ENCODE assay signal across 16 mouse cellular contexts in the genomic region with DNA sequence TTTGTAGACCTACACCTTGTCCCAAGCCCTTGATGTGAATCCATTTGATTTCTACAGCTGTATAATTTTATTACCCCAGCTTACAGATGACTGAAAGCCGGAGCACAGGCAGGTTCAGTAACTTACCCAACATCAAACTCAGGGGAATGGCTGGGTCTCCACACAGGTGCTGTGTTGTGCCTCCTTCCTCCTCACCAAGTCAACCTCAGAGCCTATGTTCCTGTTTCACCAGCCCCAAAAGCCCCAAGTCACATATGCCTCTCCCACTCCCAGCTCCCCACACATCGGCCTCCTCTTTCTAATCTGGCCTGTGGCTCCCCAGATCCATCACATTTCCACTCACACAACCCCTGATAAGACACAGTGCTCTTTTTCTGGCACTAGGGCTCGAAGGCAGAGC. TPM values are rescaled to one million over a fixed set of nuclear protein-coding genes. Genes with fewer than 3 reads are reported as not detected.
DNase-seq lines count a peak whose midpoint lies in the region; ATAC-seq and TF ChIP-seq lines count a peak whose summit lies in the region.
"Had no signal": no experiment of that assay in that cellular context is flagged by ENCODE, and none has a peak within 500 bp of the region (broad histone marks: within the 10 kb centered on the region; RNA-seq: fewer than 3 reads in every experiment).

No protein-coding gene starts in this region.

- H3K36me3 ChIP-seq in heart, embryonic 14.5 days (ENCODE audit: control insufficient read depth, insufficient read depth, low read length) = no peaks in the 10 kb centered on the region
- H3K36me3 ChIP-seq in heart, adult 2 months (ENCODE audit: control insufficient read depth, insufficient read depth, low read length) = no peaks in the 10 kb centered on the region
- no peaks in the 10 kb centered on the region for H3K36me3 ChIP-seq in lung, postnatal 0 days (ENCODE audit: insufficient read depth, low read length)
- H3K36me3 ChIP-seq: embryonic facial prominence, embryonic 15.5 days had no signal

- 0 out of 4 replicates have a peak overlapping the region, but pooled peaks of 1 of the 2 experiments have one; percentile 86 for H3K4me3 ChIP-seq in heart, embryonic 14.5 days (ENCODE audit: control insufficient read depth in 1 of 2, insufficient read depth in 1 of 2, low read depth in 1 of 2, low read length in 2 of 2)
- H3K4me3 ChIP-seq in heart, adult 2 months = no peak overlapping the region
- H3K4me3 ChIP-seq in lung, postnatal 0 days (ENCODE audit: low read depth, low read length) = peak overlapping the region; percentile 90
- H3K4me3 ChIP-seq: embryonic facial prominence, embryonic 15.5 days had no signal

- TF ChIP-seq EP300 in heart, adult 2 months (IDR thresholded peaks at IDR 0.05; ENCODE audit: insufficient read depth, low read depth, low read length) = no peak
- no peak for TF ChIP-seq EP300 in lung, postnatal 0 days (IDR thresholded peaks at IDR 0.05)

- TF ChIP-seq POLR2A in heart, adult 2 months (IDR thresholded peaks at IDR 0.05; ENCODE audit: insufficient read depth, low read depth, low read length) = no peak

- WGBS in heart, embryonic 14.5 days = 39% methylated on average over 3 of the region's 3 CpGs
- 72% methylated on average over 3 of the region's 3 CpGs for WGBS in heart, adult 2 months
- WGBS in lung, postnatal 0 days = 77% methylated on average over 3 of the region's 3 CpGs

- H3K9me3 ChIP-seq in heart, embryonic 14.5 days (ENCODE audit: control insufficient read depth, low read length) = no peaks in the 10 kb centered on the region
- H3K9me3 ChIP-seq in lung, postnatal 0 days (ENCODE audit: low read length) = no peaks in the 10 kb centered on the region
- H3K9me3 ChIP-seq: embryonic facial prominence, embryonic 15.5 days had no signal

- no peak for TF ChIP-seq CTCF in heart, adult 2 months (IDR thresholded peaks at IDR 0.05)
- TF ChIP-seq CTCF in lung, postnatal 0 days (IDR thresholded peaks at IDR 0.05) = no peak

- 0 out of 2 replicates have a peak overlapping the region, but pooled peaks have one; percentile 94 for H3K9ac ChIP-seq in heart, embryonic 14.5 days (ENCODE audit: low read length)
- H3K9ac ChIP-seq in heart, adult 2 months (ENCODE audit: low read depth, low read length) = no peak overlapping the region
- H3K9ac ChIP-seq in lung, postnatal 0 days (replicated peaks; ENCODE audit: low read depth) = peak overlapping the region; percentile 2; the same call in 1 of the 2 replicates
- H3K9ac ChIP-seq: embryonic facial prominence, embryonic 15.5 days had no signal

- H3K27me3 ChIP-seq in heart, embryonic 14.5 days (ENCODE audit: control insufficient read depth, insufficient read depth, low read length) = no peaks in the 10 kb centered on the region
- H3K27me3 ChIP-seq in heart, adult 2 months (ENCODE audit: control insufficient read depth, insufficient read depth, low read length) = no peaks in the 10 kb centered on the region
- no peaks in the 10 kb centered on the region for H3K27me3 ChIP-seq in lung, postnatal 0 days (replicated peaks; ENCODE audit: insufficient read depth, low read length)
- H3K27me3 ChIP-seq: embryonic facial prominence, embryonic 15.5 days had no signal

- peak overlapping the region; percentile 84 for H3K4me2 ChIP-seq in heart, embryonic 14.5 days (ENCODE audit: low read length)
- H3K4me2 ChIP-seq in lung, postnatal 0 days (replicated peaks; ENCODE audit: low read depth, low read length) = peak overlapping the region; percentile 70
- H3K4me2 ChIP-seq: embryonic facial prominence, embryonic 15.5 days had no signal

- no peak overlapping the region for H3K27ac ChIP-seq in heart, embryonic 14.5 days (replicated peaks in 1 of 2; ENCODE audit: control insufficient read depth in 1 of 2, insufficient read depth in 1 of 2, low read depth in 2 of 2, low read length in 2 of 2)
- no peak overlapping the region for H3K27ac ChIP-seq in heart, adult 2 months
- no peak overlapping the region for H3K27ac ChIP-seq in lung, postnatal 0 days (ENCODE audit: low read length)
- H3K27ac ChIP-seq: embryonic facial prominence, embryonic 15.5 days; kidney, postnatal 0 days had no signal

- H3K79me2 ChIP-seq in heart, adult 2 months (replicated peaks; ENCODE audit: control insufficient read depth, insufficient read depth, low read length) = peaks cover 3% of the 10 kb centered on the region

- no peak for ATAC-seq in heart, embryonic 14.5 days (ENCODE audit: insufficient number of reproducible peaks, insufficient read depth, low FRiP score, low read depth)
- ATAC-seq in lung, postnatal 0 days = no peak
- ATAC-seq: CD4-positive, CD25-positive, alpha-beta regulatory T cell, adult 4 months; forebrain, embryonic 14.5 days had no signal

- no peak for DNase-seq in heart, adult 2 months
- no peak for DNase-seq in lung, postnatal 0 days (ENCODE audit: low spot score)
- DNase-seq in lung, adult 18-20 months = no peak
- peak; percentile 45 for DNase-seq in T-cell, adult 2 months (ENCODE audit: low spot score)
- peak; percentile 33 to 34 for DNase-seq in thymus, postnatal 10 days (ENCODE audit: low spot score in 2 of 2)
- DNase-seq in yolk sac, embryonic 10.5 days (ENCODE audit: low spot score) = no peak
- DNase-seq: cerebellum, adult 11 months; heart, postnatal 14 days; layer of hippocampus, adult 9-11 months; lung, postnatal 36 days; right cerebral cortex, adult 18-20 months had no signal

- intact Hi-C loops in heart, adult 2 months (cut with DNase I) = loop anchor here (5.0 kb wide), 4 partner anchors 48 to 137 kb away; a partner anchor contains a TSS

- H3K4me1 ChIP-seq in heart, embryonic 14.5 days (ENCODE audit: control insufficient read depth in 2 of 2, insufficient read depth in 2 of 2, low read length in 2 of 2) = peaks cover 13 to 33% of the 10 kb centered on the region in 2 experiments
- no peaks in the 10 kb centered on the region; the same call in 1 of the 2 replicates for H3K4me1 ChIP-seq in heart, adult 2 months (ENCODE audit: control insufficient read depth, insufficient read depth, low read length)
- H3K4me1 ChIP-seq in lung, postnatal 0 days (ENCODE audit: insufficient read depth, low read depth, low read length) = peaks cover 9% of the 10 kb centered on the region; the same call in 1 of the 2 replicates

RNA-seq across cellular contexts. Expression of a gene that starts 2.6 kb away (rescaled TPM):
- 56.3 and 63.2 TPM in 2 replicates for polyA plus RNA-seq in heart, embryonic 14.5 days (2014; fragmentation: Nextera tagmentation; extraction: Ambion mirVana)
- total RNA-seq in heart, adult 2 months (2021) = 10 to 100 TPM; 48.5 to 52.0 TPM
- polyA plus RNA-seq in heart, adult 2 months (2012; rRNA removed) = 17.5 and 29.8 TPM in 2 replicates
- polyA plus RNA-seq in lung, postnatal 0 days (2015; fragmentation: Nextera tagmentation; extraction: Ambion mirVana) = 77.7 and 83.6 TPM in 2 replicates

Comparison
In these comparisons a context has a peak if more than half of its experiments do, and no peak if none do; other contexts are left out.
1. DNase-seq: peak in T-cell, adult 2 months (single experiment) and thymus, postnatal 10 days (2 of 2); none in heart, adult 2 months (0 of 2), lung, postnatal 0 days (single experiment), lung, adult 18-20 months (0 of 2) and yolk sac, embryonic 10.5 days (single experiment).